Mouse (Mus musculus) cerebellum, postnatal 14 days (tissue): ENCODE results near the gene Gm21981.
A peak's percentile ranks its signal among the peaks of the same experiment; 100 is the strongest.
"Not testable (repeated sequence)": the region's sequence is repeated elsewhere in the genome, so short reads cannot be mapped to it uniquely, and the experiment has no call there.

Source experiments
- DNase-seq, 2 experiments: peaks; one replicate each; pipeline ENCODE4 v3.0.0; 2021; ENCODE audit warnings: mixed read lengths in 2 of 2

Gene Gm21981

DNA sequence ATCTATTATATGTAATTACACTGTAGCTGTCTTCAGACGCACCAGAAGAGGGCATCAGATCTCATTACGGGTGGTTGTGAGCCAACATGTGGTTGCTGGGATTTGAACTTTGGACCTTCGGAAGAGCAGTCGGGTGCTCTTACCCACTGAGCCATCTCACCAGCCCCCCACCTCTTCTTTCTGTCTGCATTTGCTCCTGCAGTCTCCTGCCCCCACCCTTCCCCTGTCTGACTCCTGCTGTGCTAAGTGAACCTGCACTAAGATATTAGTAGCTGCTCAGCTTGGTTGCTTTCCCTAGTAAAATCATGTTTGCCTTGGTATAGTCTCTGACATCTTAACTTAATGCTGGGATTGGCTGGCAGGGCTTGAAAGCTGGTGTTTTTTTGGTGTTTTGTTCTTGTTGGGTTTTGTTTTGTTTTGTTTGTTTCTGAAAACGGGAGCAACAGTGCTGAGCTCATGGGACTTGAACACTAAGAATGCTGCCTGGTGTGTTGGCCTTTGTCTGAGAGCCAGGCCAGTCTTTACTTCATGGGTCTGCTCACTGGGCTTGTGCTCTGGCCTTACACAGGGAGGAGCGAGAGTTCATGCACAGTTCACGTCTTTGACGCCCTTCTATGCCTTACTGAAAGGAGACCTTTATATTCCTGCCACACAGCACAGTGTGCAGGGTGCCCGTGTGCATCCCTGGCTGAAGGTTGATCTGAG, 31.1 kb downstream of the Gm21981 start:
- DNase-seq = no peak

DNA sequence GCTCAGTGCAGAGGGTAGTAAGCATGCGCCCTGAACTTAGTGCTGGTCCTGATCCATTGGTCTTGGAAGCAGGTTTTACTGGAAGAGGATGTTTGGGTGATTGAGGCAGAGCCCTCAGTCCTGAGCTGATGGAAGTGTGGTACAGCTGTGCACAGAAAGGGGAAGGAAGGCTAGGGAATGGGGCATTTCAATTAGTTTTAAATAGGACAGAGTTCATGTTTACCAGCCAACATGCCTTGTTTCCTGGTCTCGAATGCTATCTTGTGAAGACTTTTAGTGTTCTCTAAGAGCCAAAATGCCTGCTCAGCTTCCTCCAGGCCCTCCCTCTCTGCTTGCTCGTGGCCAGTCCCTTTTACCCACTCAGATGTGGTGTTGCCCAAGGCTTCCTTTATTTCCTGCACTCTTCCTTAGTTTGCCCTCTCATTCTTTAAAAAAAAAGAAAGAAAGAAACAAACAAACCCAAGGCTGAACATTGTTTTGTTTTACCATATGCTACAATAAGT, 35.5 kb downstream of the Gm21981 start:
- no peak for DNase-seq

DNA sequence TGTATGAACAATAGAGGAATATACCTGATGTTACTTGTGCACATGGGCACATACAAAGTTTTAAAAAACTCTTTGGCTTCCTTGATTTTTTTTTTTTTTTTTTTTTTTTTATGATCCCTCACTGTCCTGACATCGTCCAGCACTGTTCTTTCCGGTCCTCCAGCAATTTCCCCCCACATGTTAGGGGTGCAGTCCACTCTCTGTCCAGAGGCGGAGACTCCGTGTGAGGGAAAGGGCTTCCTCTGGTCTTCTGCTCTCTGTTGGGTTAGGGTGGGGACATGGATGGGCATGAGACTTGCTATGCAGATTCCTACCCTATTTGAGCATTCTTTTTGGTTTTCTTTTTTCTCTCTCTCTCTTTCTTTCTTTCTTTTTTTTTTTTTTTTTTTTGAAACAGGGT, 36.4 kb downstream of the Gm21981 start:
- DNase-seq = no peak

DNA sequence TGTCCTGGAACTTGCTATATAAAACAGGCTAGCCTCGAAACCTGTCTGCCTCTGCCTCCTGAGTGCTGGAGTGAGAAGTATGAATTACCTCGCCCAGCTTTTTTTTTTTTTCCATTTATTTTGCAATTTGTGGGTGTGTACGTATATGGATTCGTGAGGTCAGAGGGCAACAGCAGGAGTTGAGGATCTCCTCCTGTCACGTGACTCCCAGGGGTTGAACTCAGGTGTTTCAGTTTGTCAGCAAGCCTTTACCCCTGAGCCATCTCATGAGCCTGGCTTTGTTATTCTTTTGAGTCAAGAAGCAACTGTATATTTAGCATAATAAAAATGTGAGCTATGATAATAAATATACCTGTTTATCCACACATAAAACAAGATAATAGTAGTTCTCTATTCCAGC, 38.6 kb downstream of the Gm21981 start:
- DNase-seq = no peak

DNA sequence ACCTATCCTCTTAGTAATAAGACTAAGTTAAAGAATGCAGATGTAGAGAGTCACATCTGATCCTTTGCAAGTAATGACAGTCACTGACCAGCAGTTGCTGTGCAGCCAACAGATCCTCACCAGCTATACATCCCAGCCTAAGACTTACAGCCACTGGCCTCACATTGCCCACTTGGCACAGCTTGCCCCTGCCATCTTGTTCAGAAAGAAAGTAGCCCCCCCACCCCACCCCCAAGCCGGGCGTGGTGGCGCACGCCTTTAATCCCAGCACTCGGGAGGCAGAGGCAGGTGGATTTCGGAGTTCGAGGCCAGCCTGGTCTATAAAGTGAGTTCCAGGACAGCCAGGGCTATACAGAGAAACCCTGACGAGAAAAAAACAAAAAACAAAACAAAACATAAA, 39.9 kb downstream of the Gm21981 start:
- DNase-seq = not testable (repeated sequence)

DNA sequence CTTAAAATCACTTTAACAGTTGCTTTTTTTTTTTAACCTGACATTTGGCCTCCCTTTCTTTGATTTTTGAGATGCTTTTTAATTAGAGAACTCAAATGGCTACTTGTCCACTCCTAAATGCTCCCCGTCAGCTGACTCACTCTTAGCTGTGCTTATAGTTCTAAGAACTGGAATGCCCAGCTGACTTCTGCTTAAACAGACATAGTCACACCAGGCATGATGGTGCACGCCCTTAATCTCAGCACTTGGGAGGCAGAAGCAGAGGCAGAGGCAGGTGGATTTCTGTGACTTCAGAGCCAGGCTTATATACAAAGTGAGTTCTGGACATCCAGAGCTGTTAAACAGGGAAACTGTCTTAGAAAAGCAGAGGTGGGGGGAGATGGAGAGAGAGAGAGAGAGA, 42.3 kb downstream of the Gm21981 start:
- no peak for DNase-seq

DNA sequence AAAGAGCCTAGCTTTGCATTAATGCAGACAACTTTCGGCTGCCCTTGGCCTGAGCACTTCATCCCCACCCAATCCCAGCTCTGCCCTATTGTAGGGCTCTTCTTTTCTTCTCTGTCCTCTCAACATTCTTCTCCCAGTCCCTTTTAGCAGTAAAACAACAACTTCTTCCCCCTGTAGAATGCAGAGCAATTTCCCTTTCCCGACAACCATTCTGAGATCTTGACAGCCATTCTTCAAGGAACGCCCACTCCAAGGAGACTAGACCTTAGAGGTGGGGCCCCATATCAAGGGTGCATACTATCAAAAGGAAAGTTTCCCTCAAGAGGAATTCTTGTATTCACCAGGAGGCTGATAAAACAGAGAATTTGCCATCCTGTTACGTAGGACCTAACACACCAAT, 45.3 kb downstream of the Gm21981 start:
- DNase-seq = no peak

DNA sequence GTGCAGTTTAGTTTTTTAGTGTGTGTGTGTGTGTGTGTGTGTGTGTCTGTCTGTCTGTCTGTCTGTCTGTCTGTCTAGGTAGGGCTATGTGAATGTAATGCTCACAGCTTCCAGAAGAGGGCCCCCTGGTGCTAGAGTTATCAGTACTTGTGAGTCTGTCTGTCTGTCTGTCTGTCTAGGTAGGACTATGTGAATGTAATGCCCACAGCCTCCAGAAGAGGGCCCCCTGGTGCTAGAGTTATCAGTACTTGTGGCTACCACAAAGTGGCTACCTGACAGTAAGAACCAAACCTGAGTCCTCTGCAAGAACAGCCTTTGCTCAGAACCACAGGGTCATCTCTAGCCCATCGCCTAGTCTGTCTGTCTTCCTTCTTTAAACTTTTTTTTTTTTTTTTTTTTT, 47.6 kb downstream of the Gm21981 start:
- DNase-seq = peak; percentile 41 to 81

DNA sequence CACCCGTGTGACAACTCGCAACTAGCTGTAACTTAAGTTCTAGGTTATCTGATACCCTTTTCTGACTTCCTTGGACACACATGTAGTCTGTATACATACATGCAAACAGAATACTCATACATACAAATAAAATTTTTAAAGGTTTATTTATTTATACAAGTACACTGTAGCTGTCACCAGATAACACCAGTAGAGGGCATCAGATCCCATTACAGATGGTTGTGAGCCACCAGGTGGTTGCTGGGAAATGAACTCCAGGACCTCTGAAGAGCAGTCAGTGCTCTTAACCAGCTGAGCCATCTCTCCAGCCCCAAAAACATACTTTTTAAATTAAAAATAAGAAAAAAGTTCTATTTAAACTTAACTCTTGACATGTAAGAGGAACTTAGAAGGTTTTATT, 51.3 kb downstream of the Gm21981 start:
- DNase-seq = no peak
